Mouse (Mus musculus) testis, adult 2 months (tissue): Measurements from ENCODE around the gene Ccdc134.

Source experiments
- CTCF ChIP-seq: fragments of 200-500 bp; IDR thresholded peaks from 2 replicates; pipeline ENCODE4 v1.5.1; 2012; ENCODE audit warnings: low read depth, mild to moderate bottlenecking, inconsistent platforms, low read length, moderate library complexity; ENCODE audit not compliant: control insufficient read depth, insufficient read depth, insufficient replicate concordance
- POLR2A ChIP-seq: fragments of 200-500 bp; IDR thresholded peaks from 2 replicates; pipeline ENCODE4 v1.6.1; 2012; ENCODE audit warnings: low read depth, mild to moderate bottlenecking, inconsistent platforms, low read length, moderate library complexity; ENCODE audit not compliant: control insufficient read depth

- TF ChIP-seq POLR2A, result peak; percentile 86; the same call in 1 of the 2 replicates
- TF ChIP-seq CTCF, result no peak
These were observed at the start of gene Ccdc134 for GRCm38 (mm10) chr15:82127426-82128374.
